Mouse (Mus musculus) spleen, adult 2 months (tissue): Measurements from ENCODE around the gene Edc3.

Experiments
- CTCF ChIP-seq: fragments of 200-500 bp; IDR thresholded peaks from 2 replicates; pipeline ENCODE4 v1.5.1; 2011; ENCODE audit warnings: mild to moderate bottlenecking, inconsistent platforms; ENCODE audit not compliant: insufficient read depth, insufficient read length, insufficient replicate concordance; ENCODE audit errors: extremely low read depth
- POLR2A ChIP-seq: fragments of 200-500 bp; IDR thresholded peaks from 2 replicates; pipeline ENCODE4 v1.6.1; 2011; ENCODE audit warnings: low read depth, low read length, inconsistent platforms

GRCm38 (mm10) chr9:57759289-57759688 is 50.9 kb downstream of the Edc3 start:
- TF ChIP-seq POLR2A (no peak), CTCF (peak; percentile 84; the same call in 1 of the 2 replicates)
